Mouse (Mus musculus) lung, adult 2 months (tissue): ENCODE measurements around the gene Dennd1c. TPM values are rescaled to one million over a fixed set of nuclear protein-coding genes. Genes with fewer than 3 reads are reported as not detected.
"Not testable (repeated sequence)": the region's sequence is repeated elsewhere in the genome, so short reads cannot be mapped to it uniquely, and the experiment has no call there.

ENCODE experiments used
- DNase-seq: peaks from one replicate; pipeline ENCODE4 v3.0.0; 2022
- H3K4me1 ChIP-seq: fragments of 200-500 bp; 2 replicates; pipeline ENCODE4 v1.6.1; 2011; ENCODE audit warnings: low read length; ENCODE audit not compliant: control insufficient read depth, insufficient read depth
- H3K4me3 ChIP-seq: fragments of 200-500 bp; replicated peaks from 2 replicates; pipeline ENCODE3; 2011; ENCODE audit warnings: low read depth, mild to moderate bottlenecking, control low read depth, low read length; ENCODE audit errors: extremely low read depth
- CTCF ChIP-seq: fragments of 200-500 bp; IDR thresholded peaks from 2 replicates; pipeline ENCODE4 v1.5.1; 2011; ENCODE audit warnings: mild to moderate bottlenecking, low read length, control low read depth; ENCODE audit not compliant: insufficient read depth
- POLR2A ChIP-seq: fragments of 200-500 bp; IDR thresholded peaks from 2 replicates; pipeline ENCODE4 v1.6.1; 2011; ENCODE audit warnings: low read depth, mild to moderate bottlenecking, control low read depth, low read length, borderline replicate concordance; ENCODE audit errors: extremely low read depth
- WGBS: fragments of 180-500 bp; shearing (Covaris S2); methylation state at CpG from one replicate; pipeline ENCODE4 v1.1.7; 2018; 5-methylcytosine and 5-hydroxymethylcytosine counted together
- polyA plus RNA-seq: library from polyadenylated mRNA; depleted of rRNA; stranded (reverse); fragments of >200 nt; gene quantifications from 2 replicates; pipeline ENCODE4 v1.2.3, GENCODE M21; 2012

Dennd1c gene
- polyA plus RNA-seq, 1 experiment: 18.1 TPM

DNA sequence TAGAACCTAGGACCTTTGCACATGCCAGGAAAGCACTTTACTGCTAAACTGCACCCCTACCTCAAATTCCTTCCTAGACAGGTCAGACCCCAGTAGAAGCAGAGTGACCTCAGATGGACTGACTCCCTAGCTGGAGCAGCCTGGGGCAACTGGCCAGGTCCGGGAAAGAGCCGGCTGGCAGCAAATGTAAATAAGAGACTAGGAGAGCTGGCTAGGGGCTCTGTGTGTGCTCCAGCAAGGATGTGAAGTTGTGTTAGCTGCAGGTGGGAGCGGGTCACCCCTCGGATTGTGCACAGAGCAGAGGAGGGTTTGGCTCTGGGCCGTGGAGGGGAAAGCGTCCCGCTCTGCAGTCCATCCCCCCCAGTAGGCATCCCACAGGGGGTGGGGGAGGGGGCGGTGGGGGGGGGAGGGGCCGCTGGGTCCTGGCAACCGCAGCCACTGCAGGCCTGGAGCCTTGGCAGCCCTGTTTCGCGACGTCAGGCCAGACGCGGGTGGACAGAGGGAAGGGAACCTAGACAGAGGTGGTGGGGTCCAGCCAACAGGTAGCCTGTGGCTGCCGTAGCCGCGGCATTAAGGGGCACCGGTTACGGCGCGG is 19.3 kb downstream of the Dennd1c start, which contains the start of gene Crb3:
TSS of gene Crb3 (plus strand) at position 215 of the 595 bp plus-strand sequence.
- peak; percentile 39 for DNase-seq
- TF ChIP-seq CTCF (no peak), POLR2A (no peak)
- Histone ChIP-seq H3K4me1 (peaks cover 4% of the 10 kb centered on the region), H3K4me3 (peak within 1 kb of the TSS; percentile 78)
- WGBS: 7% methylated on average over 20 of the region's 22 CpGs

DNA sequence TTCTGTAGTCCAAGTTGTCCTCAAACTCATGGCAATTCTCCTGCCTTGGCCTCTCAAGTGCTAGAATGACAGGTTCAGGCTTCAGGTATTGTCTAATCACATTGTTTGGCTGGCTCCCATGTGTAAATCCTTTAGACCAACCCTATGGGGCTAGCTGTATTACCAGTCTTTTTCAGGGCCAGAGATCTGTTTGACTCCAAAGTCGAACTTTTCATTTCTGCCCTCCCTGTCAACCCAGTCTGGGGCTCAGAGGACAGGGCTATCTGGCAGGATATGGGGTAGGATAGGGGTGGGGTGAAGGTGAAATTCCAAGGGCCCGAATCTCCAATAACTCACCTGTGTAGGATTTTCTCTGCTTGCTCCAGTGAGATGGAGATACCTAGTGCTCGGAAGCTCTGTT is 22.1 kb downstream of the Dennd1c start:
- TF ChIP-seq CTCF (no peak), POLR2A (no peak)
- no peak for DNase-seq
- WGBS: 80% methylated on average over 3 of the region's 3 CpGs
- no peak overlapping the region for H3K4me3 ChIP-seq
- H3K4me1 ChIP-seq: peaks cover 4% of the 10 kb centered on the region

DNA sequence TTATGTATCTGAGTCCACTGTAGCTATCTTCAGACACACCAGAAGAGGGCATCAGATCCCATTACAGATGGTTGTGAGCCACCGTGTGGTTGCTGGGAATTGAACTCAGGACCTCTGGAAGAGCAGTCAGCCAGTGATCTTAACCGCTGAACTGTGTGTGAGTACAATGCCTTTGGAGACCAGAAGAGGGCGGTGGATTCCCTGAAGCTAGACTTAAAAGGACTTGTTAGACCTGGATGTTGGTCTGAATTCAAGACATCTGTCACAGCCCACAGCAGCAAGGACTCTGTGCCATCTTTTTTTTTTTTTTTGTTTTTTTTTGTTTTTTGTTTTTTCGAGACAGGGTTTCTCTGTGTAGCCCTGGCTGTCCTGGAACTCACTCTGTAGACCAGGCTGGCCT is 26.6 kb downstream of the Dennd1c start:
- WGBS: 85% methylated on average over 4 of the region's 4 CpGs
- not testable (repeated sequence) for DNase-seq, H3K4me1 ChIP-seq, H3K4me3 ChIP-seq

DNA sequence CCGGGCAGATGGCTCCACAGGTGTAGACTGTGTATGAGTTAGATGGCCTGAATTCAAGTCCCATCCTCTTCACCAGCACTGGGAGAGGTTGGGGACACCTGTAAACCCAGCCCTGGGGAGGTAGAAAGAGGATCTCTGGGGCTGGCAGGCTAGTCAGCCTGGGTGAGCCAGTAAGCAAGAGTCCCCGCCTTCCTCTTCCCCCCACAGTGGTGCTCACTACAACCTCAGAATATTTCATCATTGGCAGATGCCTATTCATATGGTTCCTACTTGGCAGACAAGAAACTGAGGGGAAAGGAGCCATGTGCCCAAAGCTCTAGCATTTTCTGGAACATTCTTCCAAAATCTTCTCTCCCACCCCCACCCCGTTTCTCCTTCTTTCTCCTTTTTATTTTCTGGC is 29.5 kb downstream of the Dennd1c start:
- no peak for DNase-seq
- Histone ChIP-seq H3K4me3 (no peak overlapping the region), H3K4me1 (no peaks in the 10 kb centered on the region; the same call in 1 of the 2 replicates)
- no peak for TF ChIP-seq POLR2A
- TF ChIP-seq CTCF: no peak
- 96% methylated on average over 3 of the region's 3 CpGs for WGBS

DNA sequence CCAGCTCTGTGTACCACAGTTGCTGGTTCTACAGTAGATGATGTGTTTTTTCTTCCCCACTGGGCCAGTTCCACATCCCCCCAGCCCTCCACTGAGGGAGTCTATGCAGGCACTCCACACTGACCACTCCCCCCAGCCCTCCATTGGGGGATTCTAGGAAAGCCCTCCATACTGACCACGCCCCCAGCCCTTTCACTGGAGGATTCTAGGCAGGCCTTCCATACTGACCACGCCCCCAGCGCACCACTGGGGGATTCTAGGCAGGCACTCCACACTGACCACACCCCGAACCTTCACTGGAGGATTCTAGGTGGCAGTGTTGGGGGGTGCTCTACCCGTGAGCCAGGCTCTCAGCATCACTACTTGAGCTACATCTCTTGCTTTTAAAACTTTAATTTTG is 30.9 kb downstream of the Dennd1c start:
- DNase-seq: no peak
- H3K4me3 ChIP-seq: no peak overlapping the region
- TF ChIP-seq CTCF (no peak), POLR2A (no peak)
- WGBS: 52% methylated on average over 5 of the region's 5 CpGs
- no peaks in the 10 kb centered on the region; the same call in 1 of the 2 replicates for H3K4me1 ChIP-seq

DNA sequence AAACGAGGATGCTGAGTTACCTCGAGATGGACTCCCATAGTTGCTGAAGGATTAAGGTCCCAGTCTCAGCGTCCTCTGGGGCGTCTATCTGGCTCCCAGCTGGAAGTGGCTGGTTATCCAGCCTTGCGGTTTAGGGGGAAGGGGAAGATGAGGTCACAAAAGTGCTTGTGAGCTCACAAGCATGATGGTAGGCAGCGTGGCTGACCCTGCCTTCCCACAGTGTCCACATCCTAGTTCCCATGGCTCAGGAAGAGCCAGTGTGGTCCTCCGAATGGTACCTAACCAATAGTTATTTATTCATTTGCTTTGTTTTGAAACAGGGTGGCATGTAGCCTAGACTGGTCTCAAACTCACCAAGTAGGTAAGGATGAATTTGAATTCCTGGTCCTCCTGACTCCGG is 36.8 kb downstream of the Dennd1c start, which contains the start of gene Slc25a41:
TSS of gene Slc25a41 (minus strand) at position 101 of the 400 bp plus-strand sequence.
- TF ChIP-seq POLR2A (no peak), CTCF (no peak)
- Histone ChIP-seq H3K4me1 (no peaks in the 10 kb centered on the region), H3K4me3 (no peak within 1 kb of the TSS)
- 76% methylated on average over 8 of the region's 8 CpGs for WGBS
- DNase-seq: no peak

DNA sequence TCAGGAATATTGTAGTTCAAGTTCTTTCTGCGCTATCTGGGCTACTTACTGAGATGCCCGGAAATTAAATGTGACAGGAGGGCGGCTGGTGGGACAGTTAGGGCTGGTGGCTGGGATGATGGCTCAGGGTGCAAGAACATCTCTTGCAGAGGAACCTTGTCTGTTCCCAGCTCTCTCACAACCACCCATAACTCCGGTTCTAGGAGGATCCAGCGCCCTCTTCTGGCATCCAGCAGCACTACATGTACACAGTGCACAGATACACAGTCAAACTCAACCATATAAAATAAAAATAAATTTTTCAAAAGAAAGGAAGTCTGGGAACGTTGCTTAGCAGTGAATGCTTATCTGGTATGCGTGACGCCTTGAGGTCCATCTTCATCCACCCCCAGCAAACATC is 39.3 kb downstream of the Dennd1c start:
- no peak for DNase-seq
- TF ChIP-seq CTCF (no peak), POLR2A (no peak)
- 41% methylated on average over 8 of the region's 8 CpGs for WGBS
- H3K4me3 ChIP-seq: no peak overlapping the region
- H3K4me1 ChIP-seq: no peaks in the 10 kb centered on the region

DNA sequence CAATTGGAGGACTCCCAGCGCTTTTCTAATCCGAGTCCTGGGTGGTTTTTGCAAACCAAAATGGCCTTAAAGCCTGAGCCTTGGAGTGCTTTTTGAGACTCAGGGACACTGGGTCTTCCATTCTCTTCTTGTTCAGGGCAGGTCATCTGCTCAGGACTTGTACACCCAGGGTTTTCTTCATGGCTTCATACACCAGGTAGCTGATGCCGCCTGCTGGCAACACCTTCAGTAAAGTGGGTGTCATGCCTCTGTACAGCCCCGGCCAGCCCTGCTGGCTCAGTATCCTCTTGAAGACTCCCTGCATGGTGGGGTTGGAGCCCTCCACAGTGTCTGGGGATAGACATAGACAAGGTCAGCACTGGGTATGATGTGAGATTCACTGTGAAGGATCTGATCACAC is 45.5 kb downstream of the Dennd1c start:
- peaks cover 9% of the 10 kb centered on the region; the same call in 1 of the 2 replicates for H3K4me1 ChIP-seq
- WGBS: 91% methylated on average over 4 of the region's 4 CpGs
- DNase-seq: no peak
- H3K4me3 ChIP-seq: no peak overlapping the region
- TF ChIP-seq CTCF (no peak), POLR2A (no peak)

DNA sequence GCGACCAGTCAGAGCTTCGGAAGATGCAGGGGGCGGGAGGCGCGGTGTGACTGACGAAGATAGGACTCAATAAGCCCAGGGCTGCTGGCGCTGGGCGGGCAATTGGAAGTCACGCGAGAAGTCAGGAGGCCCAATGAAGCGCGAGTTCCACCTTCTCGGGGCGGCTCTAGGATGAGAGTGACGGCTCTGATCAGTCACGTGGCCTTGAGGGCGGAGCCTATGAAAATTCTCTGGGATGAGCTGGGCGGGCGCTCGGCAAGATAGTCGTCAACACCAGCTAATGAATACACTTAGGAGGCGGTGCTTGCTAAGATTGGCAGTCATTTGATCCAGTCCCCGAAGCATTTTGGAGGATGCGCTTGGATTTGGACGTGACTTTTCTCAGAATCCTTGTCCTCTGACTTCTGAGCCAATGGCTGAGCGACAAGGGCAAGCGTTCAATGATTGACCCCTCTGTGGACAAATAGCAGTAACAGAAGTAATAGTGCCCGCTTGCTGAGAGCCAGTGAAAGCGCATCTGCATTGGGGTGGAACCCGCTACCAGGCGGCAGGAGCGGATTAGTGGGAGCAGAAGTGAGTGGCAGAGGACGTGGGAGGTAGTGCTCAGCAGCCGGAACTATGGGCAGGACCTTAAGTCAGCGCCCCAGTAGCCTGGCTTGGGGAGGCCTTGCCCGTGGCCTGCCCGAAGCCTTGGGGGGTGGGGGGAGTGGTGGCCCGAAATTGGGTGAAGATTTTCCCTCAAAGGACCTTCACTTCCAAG is 46.5 kb downstream of the Dennd1c start:
- H3K4me3 ChIP-seq: peak overlapping the region; percentile 34
- under 1% methylated on average over 38 of the region's 38 CpGs for WGBS
- TF ChIP-seq POLR2A (peak; percentile 96; the same call in 1 of the 2 replicates), CTCF (no peak)
- peaks cover 9% of the 10 kb centered on the region; the same call in 1 of the 2 replicates for H3K4me1 ChIP-seq
- DNase-seq: peak; percentile 99

DNA sequence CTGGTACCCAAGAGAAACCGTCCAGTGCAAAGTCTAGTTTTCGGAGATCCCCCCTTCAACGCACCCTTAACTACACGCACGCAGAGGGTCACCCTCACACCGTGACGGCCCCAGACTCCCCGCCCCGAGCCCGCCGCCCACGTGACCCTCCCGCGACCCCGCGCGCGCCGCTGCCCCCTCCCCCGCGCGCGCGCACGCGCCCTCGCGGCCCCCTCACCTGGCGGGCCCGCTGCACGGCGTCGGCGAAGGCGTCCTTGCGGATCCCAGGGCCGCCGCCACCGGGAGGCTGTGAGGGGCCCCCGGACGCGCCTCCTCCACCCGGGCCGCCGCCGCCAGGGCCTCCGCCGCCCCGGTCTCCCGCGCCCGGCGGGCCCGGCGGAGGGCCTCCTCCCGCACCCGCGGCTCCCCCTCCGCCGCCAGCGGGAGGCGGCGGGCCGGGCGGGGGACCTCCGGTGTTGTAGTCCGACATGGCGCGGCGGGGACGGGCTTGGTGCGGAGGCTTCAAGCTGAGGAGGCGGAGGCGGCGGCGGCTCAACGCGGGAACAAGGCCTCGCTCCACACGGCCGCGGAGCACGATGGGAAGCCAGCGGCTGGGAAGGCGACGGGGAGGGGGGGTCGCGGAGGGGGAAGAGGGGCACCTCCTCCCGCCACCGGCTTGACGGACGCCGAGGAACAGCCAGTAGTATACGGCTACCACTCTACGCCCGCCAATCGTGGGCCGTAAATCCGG is 47.2 kb downstream of the Dennd1c start, which contains the start of gene Khsrp:
TSS of gene Khsrp (minus strand) at position 592 of the 730 bp plus-strand sequence.
- no peak for DNase-seq
- TF ChIP-seq CTCF (no peak), POLR2A (peak; percentile 58; the same call in 1 of the 2 replicates)
- Histone ChIP-seq H3K4me1 (peaks cover 9% of the 10 kb centered on the region; the same call in 1 of the 2 replicates), H3K4me3 (peak within 1 kb of the TSS; percentile 62)
- under 1% methylated on average over 97 of the region's 99 CpGs for WGBS
